Mouse (Mus musculus) midbrain, postnatal 0 days (tissue): ENCODE data around the gene Ap1m1. TPM values are rescaled to one million over a fixed set of nuclear protein-coding genes. Genes with fewer than 3 reads are reported as not detected.

Experiments used
- ATAC-seq: fragments of 200-750 bp; cut with Nextera tagmentation; 2 replicates; pipeline ENCODE4 v1.8.0; 2017; ENCODE audit warnings: moderate number of reproducible peaks, mild to moderate bottlenecking, moderate TSS enrichment, moderate library complexity; ENCODE audit not compliant: low FRiP score
- DNase-seq: peaks from one replicate; pipeline ENCODE4 v3.0.0-alpha.2; 2015; ENCODE audit warnings: low spot score
- H3K27ac ChIP-seq: fragments of 300-500 bp; sonication (generic); 2 replicates; pipeline ENCODE4 v1.5.1; 2014; ENCODE audit warnings: low read depth, mild to moderate bottlenecking, low read length, mixed read lengths
- H3K27me3 ChIP-seq: fragments of 300-500 bp; sonication (generic); 2 replicates; pipeline ENCODE4 v1.6.1; 2014; ENCODE audit warnings: low read length, control low read depth, mixed read lengths; ENCODE audit not compliant: insufficient read depth
- H3K36me3 ChIP-seq: fragments of 300-500 bp; sonication (generic); 2 replicates; pipeline ENCODE4 v1.6.1; 2014; ENCODE audit warnings: low read length, control low read depth, mixed read lengths; ENCODE audit not compliant: insufficient read depth
- H3K4me1 ChIP-seq: fragments of 300-500 bp; sonication (generic); 2 replicates; pipeline ENCODE4 v1.6.1; 2014; ENCODE audit warnings: mild to moderate bottlenecking, control low read depth, antibody characterized with exemption, low read length, mixed read lengths; ENCODE audit not compliant: insufficient read depth
- H3K4me2 ChIP-seq: fragments of 300-500 bp; sonication (generic); 2 replicates; pipeline ENCODE4 v1.6.1; 2014; ENCODE audit warnings: low read depth, mild to moderate bottlenecking, low read length, mixed read lengths; ENCODE audit not compliant: poor library complexity, severe bottlenecking
- H3K4me3 ChIP-seq: fragments of 300-500 bp; sonication (generic); 2 replicates; pipeline ENCODE4 v1.5.1; 2014; ENCODE audit warnings: low read depth, mild to moderate bottlenecking, low read length, moderate library complexity
- H3K9ac ChIP-seq: fragments of 300-500 bp; sonication (generic); replicated peaks from 2 replicates; pipeline ENCODE4 v1.6.1; 2014; ENCODE audit warnings: mild to moderate bottlenecking, low read length, moderate library complexity, mixed read lengths; ENCODE audit not compliant: poor library complexity, severe bottlenecking
- H3K9me3 ChIP-seq: fragments of 300-500 bp; sonication (generic); 2 replicates; pipeline ENCODE4 v1.6.1; 2016; ENCODE audit warnings: low read length, control low read depth
- CTCF ChIP-seq: IDR thresholded peaks from 2 replicates; pipeline ENCODE4 v1.5.1; 2016; ENCODE audit warnings: antibody characterized with exemption, mild to moderate bottlenecking
- WGBS: fragments of 180-500 bp; shearing (Covaris S2); extraction: QIAGEN DNeasy Blood & Tissue Kit; methylation state at CpG from one replicate; pipeline ENCODE4 v1.1.7; 2014; 5-methylcytosine and 5-hydroxymethylcytosine counted together
- polyA plus RNA-seq: library from polyadenylated mRNA; unstranded; fragments of >200 nt; fragmentation: Nextera tagmentation; extraction: Ambion mirVana; gene quantifications from 2 replicates; pipeline ENCODE4 v1.2.1, GENCODE M21; 2015
- total RNA-seq: library from RNA; depleted of rRNA; stranded (reverse); fragments of >200 nt; gene quantifications from 2 replicates; pipeline ENCODE4 v1.2.3, GENCODE M21; 2014

Gene Ap1m1
- total and polyA plus RNA-seq, 2 experiments from 2014 or later = 81.8 to 252 TPM

GRCm38 (mm10) chr8:72218781-72219540 is 20.9 kb upstream of the Ap1m1 start:
- H3K27me3 ChIP-seq = no peaks in the 10 kb centered on the region; the same call in 1 of the 2 replicates
- H3K4me2 ChIP-seq = peak overlapping the region; percentile 58
- H3K9me3 ChIP-seq = no peaks in the 10 kb centered on the region
- no peak overlapping the region for H3K27ac ChIP-seq
- no peak overlapping the region for H3K9ac ChIP-seq
- 79% methylated on average over 9 of the region's 10 CpGs for WGBS
- H3K4me3 ChIP-seq = peak overlapping the region; percentile 72
- TF ChIP-seq CTCF = no peak
- peaks cover 10% of the 10 kb centered on the region; the same call in 1 of the 2 replicates for H3K36me3 ChIP-seq
- DNase-seq (no peak), ATAC-seq (peak; percentile 26; the same call in 1 of the 2 replicates)
- peaks cover 8% of the 10 kb centered on the region for H3K4me1 ChIP-seq

- Histone ChIP-seq H3K9me3 (no peaks in the 10 kb centered on the region), H3K36me3 (peaks cover 10% of the 10 kb centered on the region; the same call in 1 of the 2 replicates), H3K4me1 (peaks cover 8% of the 10 kb centered on the region), H3K4me3 (peak within 1 kb of the TSS; percentile 72), H3K27me3 (no peaks in the 10 kb centered on the region; the same call in 1 of the 2 replicates), H3K9ac (peak within 1 kb of the TSS; percentile 68), H3K4me2 (peak within 1 kb of the TSS; percentile 58), H3K27ac (peak within 1 kb of the TSS; percentile 55)
- TF ChIP-seq CTCF = no peak
- peak; percentile 98 for ATAC-seq
- DNase-seq = peak; percentile 98
- WGBS = 12% methylated on average over 39 of the region's 39 CpGs
Measured at GRCm38 (mm10) chr8:72219541-72220363, 20.1 kb upstream of the Ap1m1 start, which contains the start of gene Fam32a. TSS of gene Fam32a (plus strand) at chr8:72219730.

GRCm38 (mm10) chr8:72220758-72221157 is 19.1 kb upstream of the Ap1m1 start:
- Histone ChIP-seq H3K4me1 (peaks cover 8% of the 10 kb centered on the region), H3K27ac (no peak overlapping the region), H3K9ac (no peak overlapping the region), H3K27me3 (no peaks in the 10 kb centered on the region), H3K9me3 (no peaks in the 10 kb centered on the region), H3K4me3 (peak overlapping the region; percentile 72; the same call in 1 of the 2 replicates), H3K36me3 (peaks cover 10% of the 10 kb centered on the region; the same call in 1 of the 2 replicates), H3K4me2 (peak overlapping the region; percentile 58)
- DNase-seq = no peak
- 91% methylated on average over 4 of the region's 4 CpGs for WGBS
- no peak for ATAC-seq
- TF ChIP-seq CTCF = peak; percentile 31

- Histone ChIP-seq H3K4me2 (no peak overlapping the region), H3K9me3 (no peaks in the 10 kb centered on the region), H3K4me1 (peaks cover 8% of the 10 kb centered on the region), H3K9ac (no peak overlapping the region), H3K36me3 (peaks cover 10% of the 10 kb centered on the region; the same call in 1 of the 2 replicates), H3K4me3 (no peak overlapping the region), H3K27ac (no peak overlapping the region), H3K27me3 (no peaks in the 10 kb centered on the region)
- DNase-seq (no peak), ATAC-seq (no peak)
- no peak for TF ChIP-seq CTCF
- WGBS = 93% methylated on average over 5 of the region's 5 CpGs
Measured at GRCm38 (mm10) chr8:72222656-72223055, 17.2 kb upstream of the Ap1m1 start.

GRCm38 (mm10) chr8:72240403-72240763 is 565 bp downstream of the Ap1m1 start:
- H3K9me3 ChIP-seq = no peaks in the 10 kb centered on the region
- peak overlapping the region; percentile 92 for H3K4me2 ChIP-seq
- H3K27me3 ChIP-seq = no peaks in the 10 kb centered on the region
- peak overlapping the region; percentile 85 for H3K9ac ChIP-seq
- peaks cover 13% of the 10 kb centered on the region; the same call in 1 of the 2 replicates for H3K4me1 ChIP-seq
- DNase-seq = no peak
- no peak for TF ChIP-seq CTCF
- under 1% methylated on average over 24 of the region's 24 CpGs for WGBS
- peak overlapping the region; percentile 75 for H3K4me3 ChIP-seq
- H3K36me3 ChIP-seq = 0 out of 2 replicates have a peak, but pooled peaks cover 3% of the 10 kb centered on the region
- no peak for ATAC-seq
- H3K27ac ChIP-seq = peak overlapping the region; percentile 93
